Mouse (Mus musculus) right cerebral cortex, adult 2 months (tissue): Measurements from ENCODE around the gene Pnmt.

Experiments used
- DNase-seq, 2 experiments: peaks; one replicate each; pipeline ENCODE4 v3.0.0; 2021 to 2022; ENCODE audit warnings: low spot score in 2 of 2

Gene Pnmt

GRCm38 (mm10) chr11:98384216-98384615, 2.0 kb upstream of the Pnmt start:
- DNase-seq = no peak

- no peak for DNase-seq
Observed at GRCm38 (mm10) chr11:98384721-98385637, 1.3 kb upstream of the Pnmt start.

DNA sequence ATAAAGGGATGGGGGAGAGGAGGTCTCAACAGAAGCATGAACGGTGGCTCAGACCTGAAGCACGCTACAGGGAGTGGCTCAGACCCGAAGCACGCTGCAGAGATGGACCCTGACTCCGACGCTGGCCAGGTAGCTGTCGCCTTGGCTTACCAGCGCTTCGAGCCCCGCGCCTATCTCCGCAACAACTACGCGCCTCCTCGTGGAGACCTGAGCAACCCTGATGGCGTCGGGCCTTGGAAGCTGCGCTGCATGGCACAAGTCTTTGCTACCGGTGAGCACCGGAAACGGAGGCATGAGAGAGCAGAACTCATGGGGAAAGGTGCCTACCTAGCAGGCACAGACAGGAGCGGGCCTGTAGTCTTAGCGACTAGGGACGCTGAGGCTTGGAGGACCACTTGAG, 346 bp downstream of the Pnmt start:
- no peak for DNase-seq

GRCm38 (mm10) chr11:98387056-98387577, 867 bp downstream of the Pnmt start:
- DNase-seq = no peak

DNA sequence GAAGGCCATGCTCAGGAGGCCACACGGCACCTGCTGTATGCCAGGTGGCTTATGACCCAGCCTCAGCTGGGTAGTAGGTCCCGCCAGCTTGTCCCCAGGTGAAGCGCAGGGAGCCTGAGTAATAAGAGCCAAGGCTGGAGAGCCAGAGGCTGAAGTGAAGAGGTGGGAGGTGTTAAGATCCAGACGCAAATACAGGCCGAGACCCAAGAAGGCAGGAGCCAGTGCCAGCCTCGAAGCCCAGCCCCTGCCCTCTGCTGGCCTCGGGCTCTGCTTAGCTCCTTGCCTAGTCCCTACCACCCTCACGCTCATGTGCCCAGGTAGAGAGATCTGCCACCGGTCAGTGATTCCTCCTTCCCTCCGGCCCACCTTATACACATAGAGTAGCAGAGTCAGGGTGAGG, 2.0 kb downstream of the Pnmt start:
- DNase-seq = no peak

GRCm38 (mm10) chr11:98389221-98389780, 3.1 kb downstream of the Pnmt start:
- peak; percentile 74 to 77 for DNase-seq

DNA sequence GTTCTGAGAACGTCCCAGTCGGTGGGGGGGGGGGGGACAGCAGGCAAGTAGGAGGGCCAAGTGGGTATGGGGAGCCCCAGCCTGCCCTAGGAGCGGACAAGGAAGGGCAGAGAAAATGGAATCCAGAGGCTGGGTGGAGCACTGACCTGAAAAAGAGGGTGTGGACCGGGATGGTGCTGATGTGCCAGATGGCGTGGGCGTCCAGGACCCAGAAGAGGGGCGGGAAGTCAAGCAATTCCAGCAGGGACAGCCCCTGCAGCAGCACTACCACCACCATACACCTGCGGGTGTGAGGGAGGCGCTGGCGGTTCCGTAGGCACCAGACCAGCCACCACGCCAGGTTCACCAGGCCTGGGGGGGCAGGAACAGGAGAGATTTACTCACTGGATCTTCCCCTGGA, 3.9 kb downstream of the Pnmt start:
- DNase-seq = no peak

GRCm38 (mm10) chr11:98392034-98392433, 5.8 kb downstream of the Pnmt start:
- DNase-seq = no peak

DNA sequence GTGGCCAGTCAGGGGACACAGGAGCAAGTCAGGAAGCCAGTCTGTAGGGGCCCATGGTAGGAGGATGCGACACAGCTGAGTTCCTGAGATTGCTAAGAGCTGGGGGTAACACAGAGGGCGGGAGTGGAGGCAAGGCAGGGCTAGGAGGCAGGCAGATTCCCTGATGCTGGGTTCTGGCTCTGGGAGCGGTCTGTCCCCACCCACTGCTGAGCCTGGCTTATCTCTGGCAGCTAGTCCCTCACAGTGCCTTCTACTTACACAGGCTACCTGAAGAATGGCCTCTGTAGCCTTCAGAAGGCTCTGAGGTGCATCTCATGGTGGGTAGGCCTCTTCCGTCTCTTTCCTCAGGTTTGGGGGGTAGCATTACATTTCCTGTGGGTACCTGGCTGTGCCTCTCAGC, 6.4 kb downstream of the Pnmt start:
- no peak for DNase-seq

- DNase-seq = no peak
Observed at GRCm38 (mm10) chr11:98393317-98393716, 7.1 kb downstream of the Pnmt start.

DNA sequence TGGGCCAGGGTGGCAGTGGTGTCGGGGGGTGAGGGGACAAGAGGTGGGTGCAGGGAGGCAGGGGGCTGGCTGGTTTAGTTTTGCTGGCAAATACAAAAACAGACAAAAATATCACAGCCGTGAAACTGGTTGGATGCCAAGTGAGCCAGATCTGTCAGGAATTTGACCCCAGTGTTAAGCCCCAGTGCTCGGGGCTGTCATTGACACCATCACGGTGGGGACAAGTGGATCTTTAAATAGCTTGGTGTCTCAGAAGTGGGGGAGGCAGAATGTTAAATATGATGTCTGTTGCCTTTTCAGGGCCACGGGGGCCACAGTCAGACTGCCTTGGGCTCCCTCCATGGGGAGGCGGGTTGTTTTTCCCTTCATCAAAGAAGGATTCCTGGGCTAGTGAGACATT, 8.1 kb downstream of the Pnmt start:
- no peak for DNase-seq

- no peak for DNase-seq
Observed at GRCm38 (mm10) chr11:98395041-98395440, 8.8 kb downstream of the Pnmt start.

DNA sequence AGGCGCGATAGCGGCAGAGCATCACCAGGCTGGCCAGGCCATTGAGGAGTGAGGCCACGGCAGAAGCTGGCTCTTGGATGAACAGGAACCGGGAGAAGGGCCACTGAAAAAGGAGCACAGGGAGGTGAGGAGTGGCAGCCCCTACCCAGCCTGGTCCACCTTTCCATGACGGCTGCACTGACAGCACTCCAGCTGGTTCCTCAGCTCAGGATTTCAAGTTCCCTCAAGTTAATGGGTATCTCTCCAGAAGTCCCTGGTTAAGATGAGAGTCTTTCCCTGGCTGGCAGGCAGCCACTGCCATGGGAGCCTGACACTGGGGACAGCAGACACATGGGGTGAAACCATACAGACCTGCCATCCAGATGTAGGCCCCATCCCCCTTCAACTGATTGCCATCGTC, 11.7 kb downstream of the Pnmt start:
- DNase-seq = no peak

GRCm38 (mm10) chr11:98400161-98400726, 14.0 kb downstream of the Pnmt start, which contains the start of gene Pgap3:
TSS of gene Pgap3 (minus strand) at chr11:98400490.
- DNase-seq = peak; percentile 85 to 89

- DNase-seq = no peak
Observed at GRCm38 (mm10) chr11:98400816-98401215, 14.6 kb downstream of the Pnmt start.

GRCm38 (mm10) chr11:98406621-98407020, 20.4 kb downstream of the Pnmt start:
- no peak for DNase-seq

DNA sequence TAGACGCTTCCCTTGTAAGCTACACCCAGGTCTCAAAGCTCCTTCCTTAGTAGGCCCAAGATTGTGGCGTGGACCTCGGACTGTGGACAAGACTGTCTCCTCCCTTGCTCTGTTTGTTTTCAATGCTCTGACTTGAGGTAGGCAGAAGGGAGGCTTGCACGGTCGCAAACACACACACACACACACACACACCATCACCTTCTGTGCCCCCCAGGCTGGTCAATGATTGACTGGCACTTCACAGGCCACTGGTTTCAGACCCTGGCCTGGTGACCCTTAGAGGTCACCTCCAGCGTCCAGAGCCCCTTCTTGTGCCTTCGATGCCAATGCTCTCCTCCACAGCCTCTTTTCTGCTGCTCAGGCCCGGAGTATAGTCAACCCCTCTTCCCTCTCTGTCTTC, 22.6 kb downstream of the Pnmt start:
- no peak for DNase-seq

- no peak for DNase-seq
Observed at GRCm38 (mm10) chr11:98409341-98409822, 23.1 kb downstream of the Pnmt start.

GRCm38 (mm10) chr11:98412273-98412796, 26.1 kb downstream of the Pnmt start, which contains the start of gene Erbb2:
TSS of gene Erbb2 (plus strand) at chr11:98412470.
- no peak for DNase-seq

DNA sequence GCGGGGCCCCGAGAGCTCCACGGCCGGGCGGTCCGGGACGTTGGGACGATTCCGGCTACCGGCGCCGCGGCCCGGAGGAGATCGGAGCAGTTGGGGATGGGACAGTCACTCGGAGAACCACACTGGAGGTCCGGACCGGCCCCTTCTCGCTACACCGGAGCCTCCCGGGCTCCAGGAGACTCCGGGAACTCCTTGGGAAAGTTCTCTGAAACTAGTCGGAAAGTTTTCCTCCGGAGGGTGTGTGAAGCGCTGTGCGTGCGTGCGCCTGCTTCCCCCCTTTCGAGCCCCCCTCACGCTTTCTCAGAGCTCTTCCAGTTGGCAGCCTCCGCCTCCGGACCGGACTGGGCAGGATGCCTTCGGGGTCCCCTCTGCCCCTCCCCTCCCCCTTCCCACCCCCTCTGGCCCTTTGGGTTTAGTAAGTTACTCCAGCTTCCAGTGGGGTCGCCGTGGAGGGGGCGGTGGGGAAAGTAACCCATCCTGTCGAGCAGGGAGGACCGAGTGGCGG, 26.6 kb downstream of the Pnmt start:
- DNase-seq = no peak

DNA sequence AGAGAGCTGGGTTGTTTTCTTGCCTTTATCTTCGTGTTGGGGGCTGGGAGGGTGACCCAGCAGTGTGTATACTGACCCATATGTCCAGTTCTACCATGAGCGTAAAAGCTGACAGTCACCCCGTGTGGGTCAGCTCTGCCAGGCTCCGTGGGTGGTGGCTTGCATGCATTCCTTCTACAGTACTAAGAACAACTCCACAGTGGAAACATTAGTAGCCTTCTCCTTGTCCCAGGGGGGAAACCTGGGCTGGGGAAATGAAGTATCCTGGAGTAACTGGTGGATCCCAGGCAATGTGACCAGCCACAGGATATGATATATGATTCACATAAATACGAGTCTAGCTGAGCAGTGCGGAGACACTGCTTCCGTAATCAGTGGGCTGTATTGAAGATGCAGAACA, 27.5 kb downstream of the Pnmt start:
- DNase-seq = no peak

GRCm38 (mm10) chr11:98414162-98414561, 27.9 kb downstream of the Pnmt start:
- DNase-seq = no peak
